Mouse (Mus musculus): ENCODE measurements around the gene Nup62.
"Not testable (repeated sequence)": the region's sequence is repeated elsewhere in the genome, so short reads cannot be mapped to it uniquely, and the experiment has no call there.

Nup62 gene

DNA sequence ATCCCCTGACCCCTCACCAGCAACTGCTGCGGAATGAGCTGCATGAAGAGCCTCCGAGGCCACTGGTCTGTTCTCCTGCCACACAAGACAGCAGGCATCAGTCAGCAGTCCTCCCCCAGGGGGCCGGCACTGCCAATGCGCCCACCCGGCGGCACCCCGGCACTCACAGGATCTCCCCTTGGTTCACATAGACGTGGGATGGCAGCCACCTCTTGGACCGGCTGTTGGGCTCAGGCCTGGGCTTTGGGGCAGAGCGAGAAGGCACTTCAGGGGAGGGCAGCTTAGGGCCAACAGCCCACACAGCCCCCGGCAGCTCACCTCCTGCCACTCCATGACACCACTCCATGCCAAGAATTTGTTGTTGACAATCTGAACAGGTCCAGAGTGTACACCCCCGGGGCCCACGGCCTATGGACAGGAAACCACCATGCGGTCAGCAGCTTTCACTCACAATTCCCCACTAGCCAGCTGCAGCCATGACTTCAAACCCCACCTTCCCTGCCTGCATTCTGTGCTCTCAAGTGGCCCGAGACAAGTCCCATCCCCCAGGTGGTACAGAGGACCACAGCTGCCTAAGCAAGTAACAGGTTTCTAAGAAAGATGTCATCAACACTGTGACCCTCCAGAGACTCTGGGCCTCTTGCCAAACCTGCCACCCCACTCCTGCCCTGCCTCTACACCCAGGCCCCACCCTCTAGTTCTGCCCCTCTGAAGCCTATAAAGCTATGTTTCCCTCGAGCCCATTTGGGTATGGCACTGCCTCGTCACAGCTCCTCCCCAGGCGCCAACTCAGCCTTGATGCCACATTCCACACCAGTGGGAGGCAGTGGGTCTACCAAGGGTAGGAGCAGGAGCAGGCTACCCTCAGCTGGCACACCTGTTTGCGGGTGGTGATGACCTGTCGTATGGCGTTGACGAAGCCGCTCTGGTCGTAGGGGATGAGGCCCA lies 49.0 kb downstream of the Nup62 start:
- DNase-seq (ENCODE audit: low spot score in 2 of 2): no peak

DNA sequence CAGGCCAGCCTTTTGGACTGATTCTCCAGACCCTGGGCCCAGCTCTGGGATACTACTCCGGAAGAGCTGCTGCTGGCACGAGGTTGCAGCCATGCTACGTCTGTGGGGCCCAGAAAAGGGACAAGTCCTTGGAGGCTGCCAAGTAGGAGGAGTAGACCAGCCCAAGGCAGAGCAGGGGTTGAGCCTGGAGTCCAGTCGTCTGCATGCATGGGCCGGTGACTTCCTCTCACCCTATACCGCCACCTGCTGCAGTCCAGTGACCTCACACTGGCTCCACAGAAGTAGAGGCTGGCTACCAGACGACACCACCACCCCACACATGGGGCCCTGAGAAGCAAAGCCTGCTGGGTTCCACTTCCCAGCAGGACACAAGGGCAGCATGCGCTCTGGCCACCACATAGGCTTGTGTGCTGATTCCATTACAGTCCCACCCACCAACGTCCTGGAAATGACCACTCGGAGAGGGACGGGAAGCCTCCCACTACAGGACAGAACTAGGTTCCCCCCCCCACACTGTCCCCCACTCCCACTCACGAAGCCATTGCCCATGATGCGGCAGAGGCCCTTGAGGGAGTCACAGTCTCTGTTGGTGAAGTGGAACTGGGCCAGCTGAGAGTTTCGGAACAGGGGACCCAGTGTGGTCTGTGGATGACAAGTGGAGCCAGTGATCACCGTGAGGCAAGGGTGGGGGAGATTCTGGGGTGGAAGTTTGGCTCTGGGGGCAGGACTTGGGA lies 50.6 kb downstream of the Nup62 start:
- DNase-seq (ENCODE audit: low spot score in 2 of 2): peak in 1 of 2 experiments; percentile 51

DNA sequence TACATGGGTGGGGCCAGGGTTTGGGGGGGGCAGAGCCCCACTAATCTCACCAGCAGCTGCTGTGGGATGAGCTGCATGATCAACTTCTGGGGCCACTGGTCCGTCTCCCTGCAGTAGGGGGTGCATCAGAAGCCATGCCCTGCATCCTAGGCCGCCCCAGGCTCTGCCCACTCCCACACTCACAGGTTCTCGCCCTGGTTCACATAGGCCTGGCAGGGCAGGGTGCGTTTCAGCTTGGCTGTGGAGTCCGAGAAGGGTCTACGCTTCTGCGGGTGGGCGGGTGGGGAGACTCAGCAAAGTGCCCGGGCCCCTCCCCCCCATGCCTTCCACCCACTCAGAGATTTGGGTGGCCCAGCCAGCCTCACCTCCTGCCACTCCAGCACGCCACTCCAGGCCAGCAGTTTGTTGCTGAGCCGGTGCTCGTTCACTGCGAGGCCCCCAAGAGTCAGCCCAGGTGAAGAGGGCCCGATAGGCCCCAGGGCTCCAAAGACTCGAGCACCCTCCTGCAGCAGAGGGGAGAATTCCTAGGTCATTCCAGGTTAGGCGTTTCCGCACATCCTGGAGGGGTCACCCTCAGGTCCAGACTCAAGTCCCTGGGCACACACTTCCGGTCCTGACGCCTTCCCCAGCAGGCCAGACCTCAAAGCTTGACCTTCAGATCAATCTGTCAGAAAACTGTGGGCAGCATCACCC lies 51.3 kb downstream of the Nup62 start:
- DNase-seq (ENCODE audit: low spot score in 2 of 2): no peak

DNA sequence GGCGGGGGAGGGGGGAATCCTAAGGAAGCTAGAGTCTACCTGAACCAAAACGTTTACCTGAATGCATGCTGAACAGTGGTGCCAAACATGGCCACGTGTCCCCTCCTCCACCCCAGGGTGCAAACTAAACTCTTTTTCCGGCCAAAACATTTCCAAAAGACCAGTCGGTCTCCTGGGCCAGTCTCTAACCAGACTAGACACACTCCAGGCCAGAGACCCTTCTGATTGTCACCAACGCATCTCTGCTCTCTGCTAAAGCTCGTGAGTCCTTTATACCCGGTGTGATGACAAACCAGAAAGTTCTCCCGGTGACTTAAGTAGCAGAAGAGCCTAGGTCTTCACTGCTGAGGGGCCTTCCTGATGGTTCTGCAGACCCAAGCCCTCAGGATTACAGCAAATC lies 51.9 kb downstream of the Nup62 start:
- DNase-seq (ENCODE audit: low spot score in 2 of 2): no peak

DNA sequence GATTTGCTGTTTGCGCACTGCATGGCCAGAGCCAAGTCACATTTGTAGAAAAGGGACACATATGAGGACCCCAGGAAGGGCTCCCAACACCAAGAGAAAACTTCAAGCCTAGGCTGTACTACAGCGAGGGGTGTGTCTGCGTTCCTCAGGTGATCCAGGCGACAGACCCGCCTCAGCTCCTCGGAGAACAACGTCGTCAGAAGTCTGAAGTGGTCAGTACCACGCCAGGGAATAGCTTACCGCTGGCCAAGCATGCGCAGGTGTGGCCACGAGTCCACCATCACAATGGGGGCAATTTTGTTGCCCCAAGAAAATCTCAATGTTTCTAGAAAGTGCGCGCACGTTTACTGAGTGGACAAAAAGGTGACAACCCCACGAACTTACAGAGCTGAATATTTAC lies 52.6 kb downstream of the Nup62 start:
- DNase-seq (ENCODE audit: low spot score in 2 of 2): no peak

DNA sequence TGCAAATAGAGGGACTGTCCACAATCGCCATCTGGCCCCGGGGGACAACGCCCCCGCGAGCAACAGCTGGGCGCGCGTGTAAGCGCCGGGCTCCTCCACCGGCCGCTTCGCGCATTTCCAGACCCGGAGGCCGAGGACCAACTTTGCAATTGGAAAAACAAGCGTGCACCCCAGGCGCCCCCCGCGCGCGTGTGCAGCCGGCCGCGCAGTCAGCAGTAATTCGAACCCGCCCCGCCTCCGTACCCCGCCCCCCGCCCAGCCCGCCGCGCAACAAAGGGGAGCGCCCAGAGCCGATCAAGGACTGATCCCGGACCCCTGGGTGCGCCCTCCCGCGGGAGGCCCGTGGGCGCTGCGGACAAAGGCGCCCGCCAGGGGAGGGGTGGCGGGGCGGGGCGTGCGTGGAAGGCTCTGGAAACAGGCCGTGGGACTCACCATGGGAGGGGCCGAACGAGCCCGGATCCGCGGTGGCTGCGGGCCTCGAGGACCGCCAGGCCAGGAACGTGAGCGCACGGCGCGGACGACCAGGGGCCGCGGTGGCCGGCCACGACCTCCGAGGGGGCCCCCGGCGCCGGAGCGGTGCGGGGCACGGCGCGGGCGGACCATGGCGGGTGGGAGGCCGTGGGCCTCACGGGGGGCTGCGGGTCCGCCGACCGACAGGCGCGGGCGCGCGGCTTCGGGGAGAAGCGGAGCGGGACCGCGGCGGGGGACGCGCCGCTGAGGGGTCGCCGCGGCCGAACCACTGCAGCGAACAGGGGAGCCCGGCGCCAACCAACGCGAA lies 53.2 kb downstream of the Nup62 start:
- peak; percentile 65 to 72 for DNase-seq (ENCODE audit: low spot score in 2 of 2)

DNA sequence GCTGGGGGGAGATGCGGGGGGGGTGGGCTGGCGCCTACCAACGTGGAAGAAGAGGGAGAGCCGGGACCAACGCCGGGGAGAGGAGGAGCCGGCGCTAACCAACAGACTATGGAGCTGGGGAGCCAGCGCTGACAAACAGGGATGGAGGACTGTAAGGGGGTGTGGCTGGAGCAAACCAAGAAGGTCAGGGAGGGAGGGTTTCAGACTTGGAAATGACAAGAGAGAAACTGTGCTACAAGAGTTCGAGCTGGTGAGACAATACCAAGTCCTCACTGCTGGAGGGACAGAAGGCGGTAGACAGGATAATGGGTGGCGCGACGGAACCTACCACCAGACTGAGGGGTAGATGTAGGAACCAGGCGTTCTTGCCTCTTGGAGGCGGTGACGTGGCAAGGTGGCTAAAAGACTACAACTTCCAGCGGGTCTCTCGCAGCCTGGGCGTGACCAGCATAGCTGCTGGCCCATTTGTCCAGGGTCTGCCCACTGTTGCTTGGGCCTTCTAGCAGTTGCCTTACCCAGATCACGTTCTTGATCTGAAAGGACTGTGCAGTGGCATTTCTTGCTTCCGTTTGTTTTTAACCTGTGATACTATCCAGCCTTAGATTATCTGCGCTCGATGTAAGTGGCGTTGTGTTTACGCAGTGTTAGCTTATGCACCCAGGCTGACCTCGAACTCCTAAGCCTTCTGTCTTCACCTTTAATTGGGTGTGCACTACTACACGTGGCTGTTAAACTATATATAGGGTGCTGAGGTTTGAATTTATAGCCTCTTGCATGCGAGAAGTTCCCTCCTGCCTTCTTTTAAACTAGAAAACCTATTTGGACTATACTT lies 54.0 kb downstream of the Nup62 start, which contains the start of gene Ptov1:
Gene Ptov1 (minus strand): TSS at position 92 of the 832 bp plus-strand sequence.
- peak; percentile 80 to 91 for DNase-seq (ENCODE audit: low spot score in 2 of 2)

DNA sequence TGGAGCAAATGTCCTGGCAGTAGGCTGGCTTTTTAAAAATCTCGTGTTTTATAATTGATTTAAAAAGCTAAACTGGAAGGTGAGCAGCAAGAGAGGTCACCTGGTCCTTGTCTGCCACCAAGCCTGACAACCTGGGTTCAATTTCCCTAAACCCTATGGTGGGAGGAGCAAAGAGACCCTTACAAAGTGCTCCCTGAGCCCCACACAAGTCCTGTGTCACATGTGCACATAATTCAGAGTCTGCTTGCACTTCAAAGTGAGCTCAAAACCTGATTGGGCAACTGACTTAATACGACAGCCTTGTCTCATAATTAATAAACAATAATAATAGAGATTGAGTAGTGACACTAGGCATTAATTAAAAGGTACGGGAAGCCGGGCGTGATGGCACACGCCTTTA lies 54.7 kb downstream of the Nup62 start:
- DNase-seq (ENCODE audit: low spot score in 2 of 2): no peak

DNA sequence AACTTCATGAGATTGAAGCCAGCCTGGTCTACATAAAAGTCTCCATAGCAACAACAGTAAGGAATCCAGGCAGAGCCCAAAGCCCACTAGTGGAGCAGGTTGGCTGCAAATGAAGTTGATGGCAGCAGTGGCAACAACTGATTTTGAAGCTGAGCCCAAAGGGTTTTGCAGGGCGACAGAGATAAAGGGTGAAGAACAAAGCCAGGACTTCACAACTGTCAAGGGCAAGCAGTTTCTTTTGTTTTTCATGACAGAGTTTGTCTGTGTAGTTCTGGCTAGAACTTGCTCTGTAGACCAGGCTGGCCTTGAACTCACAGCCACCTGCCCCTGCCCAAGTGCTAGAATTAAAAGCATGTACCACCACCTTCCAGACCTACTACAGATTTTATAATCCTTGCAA lies 55.3 kb downstream of the Nup62 start:
- no peak for DNase-seq (ENCODE audit: low spot score in 2 of 2)

DNA sequence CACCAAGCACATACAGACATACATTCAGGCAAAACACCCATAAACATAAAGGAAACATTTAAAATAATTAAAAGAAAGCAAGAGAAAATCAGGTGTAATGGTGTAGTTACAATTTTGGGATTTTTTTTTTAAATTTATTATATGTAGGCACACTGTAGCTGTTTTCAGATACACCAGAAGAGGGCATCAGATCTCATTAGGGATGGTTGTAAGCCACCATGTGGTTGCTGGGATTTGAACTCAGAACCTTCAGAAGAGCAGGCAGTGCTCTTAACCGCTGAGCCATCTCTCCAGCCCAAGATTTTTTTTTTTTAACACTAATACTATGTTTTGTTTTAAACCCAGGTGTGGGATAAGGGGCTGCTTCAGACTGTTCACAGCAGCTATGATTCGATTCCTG lies 55.9 kb downstream of the Nup62 start:
- DNase-seq (ENCODE audit: low spot score in 2 of 2): not testable (repeated sequence)

DNA sequence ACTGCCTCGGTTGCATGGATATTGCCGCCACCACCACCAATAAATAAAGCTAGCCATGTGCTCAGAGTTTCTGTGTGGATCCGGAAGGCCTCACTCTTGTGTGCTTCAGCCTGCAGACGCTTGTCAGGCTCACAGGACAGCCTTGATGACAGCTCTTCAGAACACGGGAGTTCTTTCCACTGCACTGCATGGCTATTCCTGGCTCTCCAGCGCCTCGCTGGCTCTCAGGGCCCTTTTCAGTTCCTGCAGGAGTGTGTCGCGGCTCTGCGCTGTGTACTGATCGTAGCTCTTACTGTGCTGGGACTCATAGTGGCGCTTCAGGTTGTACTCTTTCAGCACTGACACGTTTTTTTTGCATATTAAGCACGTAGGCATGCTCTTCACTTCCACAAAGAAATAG lies 61.9 kb downstream of the Nup62 start:
- DNase-seq (ENCODE audit: low spot score in 2 of 2): no peak
